Mouse (Mus musculus) thymus, postnatal 4 days (tissue): ENCODE results near the gene Tubb5.

ENCODE experiments used
- DNase-seq: peaks from one replicate; pipeline ENCODE4 v3.0.0; 2021

Tubb5 gene

DNA sequence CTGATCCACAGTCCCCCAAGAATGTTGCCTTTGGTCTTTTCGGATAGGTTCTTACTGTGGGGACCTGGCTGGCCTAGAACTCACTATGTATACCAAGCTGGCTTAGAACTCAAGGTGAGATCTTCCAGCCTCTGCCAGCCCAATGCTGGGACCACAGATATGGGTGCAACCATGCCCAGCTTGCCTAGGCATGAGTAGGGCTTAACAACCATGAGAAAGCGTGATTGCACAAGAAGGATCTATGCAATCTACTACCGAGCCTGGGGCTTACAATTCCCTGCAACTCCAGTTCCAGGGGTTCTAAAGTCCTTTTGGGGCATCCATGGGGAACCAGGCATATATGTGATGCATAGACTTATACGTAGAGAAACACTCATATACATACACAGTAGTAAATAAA lies 47.2 kb downstream of the Tubb5 start:
- no peak for DNase-seq

DNA sequence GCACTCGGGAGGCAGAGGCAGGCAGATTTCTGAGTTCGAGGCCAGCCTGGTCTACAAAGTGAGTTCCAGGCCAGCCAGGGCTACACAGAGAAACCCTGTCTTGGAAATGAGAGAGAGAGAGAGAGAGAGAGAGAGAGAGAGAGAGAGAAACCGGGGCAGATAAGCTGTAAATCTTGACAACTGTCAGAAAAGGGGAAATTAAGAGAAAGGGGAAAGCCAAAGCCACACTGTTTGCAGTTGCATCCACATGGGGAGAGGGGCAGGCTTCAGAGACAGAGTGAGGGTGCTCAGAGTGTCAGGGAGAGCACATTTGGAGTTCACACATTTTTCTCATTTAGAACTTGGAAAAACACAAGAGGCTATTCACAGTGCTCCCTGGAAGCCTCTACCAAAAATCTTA lies 50.1 kb downstream of the Tubb5 start:
- no peak for DNase-seq

DNA sequence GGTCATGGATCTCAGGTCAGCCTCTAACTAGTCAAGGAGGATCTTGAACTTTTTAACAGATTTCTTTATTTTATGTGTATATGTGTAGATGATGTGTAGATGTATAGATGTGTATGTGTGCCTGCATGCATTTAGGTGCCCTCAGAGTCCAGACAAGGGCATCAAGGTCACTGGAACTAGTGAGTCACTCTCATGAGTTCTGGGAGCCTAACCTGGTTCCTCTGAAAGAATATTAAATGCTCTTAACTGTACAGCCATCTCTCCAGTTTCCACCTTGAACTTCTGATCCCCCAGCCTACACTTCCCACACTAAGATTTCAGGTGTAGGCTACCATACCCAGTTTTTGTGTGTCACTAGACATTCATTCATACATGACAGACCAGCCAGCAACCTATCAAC lies 50.6 kb downstream of the Tubb5 start:
- no peak for DNase-seq

DNA sequence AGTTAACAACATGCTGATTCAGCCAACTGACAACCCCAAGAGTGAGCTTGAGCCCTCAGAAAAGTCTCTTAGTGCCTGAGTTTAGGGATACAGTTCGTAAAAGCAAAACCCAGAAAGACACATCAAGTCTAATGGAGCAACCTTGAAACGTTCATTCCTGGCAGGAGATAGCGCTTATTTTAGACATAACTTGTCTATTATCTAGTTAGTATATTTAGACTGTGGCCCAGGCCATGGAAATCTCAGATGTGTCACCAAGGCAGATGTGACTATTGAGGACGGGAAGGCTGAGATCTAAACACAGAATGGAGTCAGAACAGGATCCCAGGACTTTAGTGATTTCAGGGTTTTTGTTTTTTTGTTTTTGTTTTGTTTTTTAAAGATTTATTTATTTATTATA lies 53.0 kb downstream of the Tubb5 start:
- no peak for DNase-seq

DNA sequence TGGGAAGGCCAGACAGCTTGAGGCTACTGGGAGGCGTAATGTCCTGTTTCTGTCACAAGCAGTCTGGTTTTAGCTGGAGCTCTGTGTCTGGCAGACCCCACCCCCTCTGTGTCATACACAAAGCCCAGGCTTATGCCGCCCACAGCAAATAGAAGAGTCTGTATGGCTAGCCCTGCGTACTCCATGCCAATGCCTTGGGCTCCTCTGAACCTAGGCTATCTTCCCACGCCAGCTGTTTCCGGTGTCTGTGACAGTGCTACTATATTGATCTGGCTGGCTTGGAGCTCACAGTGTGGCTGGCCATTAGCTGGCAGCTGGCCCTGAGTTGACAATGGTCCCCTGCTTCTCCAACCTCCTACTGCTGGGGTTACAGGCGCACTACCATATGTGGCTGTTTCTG lies 54.2 kb downstream of the Tubb5 start:
- DNase-seq: no peak
